Mouse (Mus musculus) forebrain, embryonic 13.5 days (tissue): ENCODE results near the gene Cbfb. TPM values are rescaled to one million over a fixed set of nuclear protein-coding genes. Genes with fewer than 3 reads are reported as not detected.
"Not testable (repeated sequence)": the region's sequence is repeated elsewhere in the genome, so short reads cannot be mapped to it uniquely, and the experiment has no call there.

Experiments used
- ATAC-seq: fragments of 200-750 bp; cut with Nextera tagmentation; 2 replicates; pipeline ENCODE4 v1.8.0; 2017
- H3K27ac ChIP-seq: fragments of 300-500 bp; sonication (generic); 2 replicates; pipeline ENCODE4 v1.5.1; 2015; ENCODE audit warnings: inconsistent platforms, mild to moderate bottlenecking, moderate library complexity
- H3K27me3 ChIP-seq: fragments of 300-500 bp; sonication (generic); 2 replicates; pipeline ENCODE4 v1.6.1; 2015; ENCODE audit warnings: mild to moderate bottlenecking, inconsistent platforms
- H3K36me3 ChIP-seq: fragments of 300-500 bp; sonication (generic); 2 replicates; pipeline ENCODE4 v1.6.1; 2015; ENCODE audit warnings: mild to moderate bottlenecking, inconsistent platforms; ENCODE audit not compliant: poor library complexity, severe bottlenecking
- H3K4me1 ChIP-seq: fragments of 300-500 bp; sonication (generic); 2 replicates; pipeline ENCODE4 v1.6.1; 2015; ENCODE audit warnings: inconsistent platforms
- H3K4me2 ChIP-seq: fragments of 300-500 bp; sonication (generic); 2 replicates; pipeline ENCODE4 v1.6.1; 2015; ENCODE audit warnings: inconsistent platforms, mild to moderate bottlenecking, moderate library complexity
- H3K4me3 ChIP-seq: fragments of 300-500 bp; sonication (generic); 2 replicates; pipeline ENCODE4 v1.5.1; 2015; ENCODE audit warnings: mild to moderate bottlenecking, inconsistent platforms
- H3K9ac ChIP-seq: fragments of 300-500 bp; sonication (generic); 2 replicates; pipeline ENCODE4 v1.6.1; 2015; ENCODE audit warnings: mild to moderate bottlenecking, inconsistent platforms
- H3K9me3 ChIP-seq: fragments of 300-500 bp; sonication (generic); replicated peaks from 2 replicates; pipeline ENCODE4 v1.6.1; 2016; ENCODE audit warnings: inconsistent platforms
- WGBS: fragments of 180-500 bp; shearing (Covaris S2); methylation state at CpG from one replicate; pipeline ENCODE4 v1.1.7; 2015; 5-methylcytosine and 5-hydroxymethylcytosine counted together
- polyA plus RNA-seq: library from polyadenylated mRNA; unstranded; fragments of >200 nt; fragmentation: Nextera tagmentation; extraction: Ambion mirVana; gene quantifications from 2 replicates; pipeline ENCODE4 v1.2.1, GENCODE M21; 2015

Cbfb gene
- polyA plus RNA-seq, 1 experiment from 2014 or later: 40.1 TPM

- 90% methylated on average over 4 of the region's 4 CpGs for WGBS
- H3K9ac ChIP-seq, H3K4me1 ChIP-seq, H3K27me3 ChIP-seq, ATAC-seq, H3K9me3 ChIP-seq, H3K4me2 ChIP-seq, H3K4me3 ChIP-seq, H3K27ac ChIP-seq: not testable (repeated sequence)
- H3K36me3 ChIP-seq: peaks cover 16% of the 10 kb centered on the region
Measured at GRCm38 (mm10) chr8:105232321-105232693, 61.8 kb downstream of the Cbfb start.

- Histone ChIP-seq H3K27ac (no peak overlapping the region; the same call in 1 of the 2 replicates), H3K9me3 (no peaks in the 10 kb centered on the region), H3K4me1 (no peaks in the 10 kb centered on the region), H3K9ac (no peak overlapping the region), H3K27me3 (no peaks in the 10 kb centered on the region), H3K36me3 (peaks cover 17% of the 10 kb centered on the region), H3K4me3 (no peak overlapping the region), H3K4me2 (no peak overlapping the region)
- no peak for ATAC-seq
- 68% methylated on average over 1 of the region's 1 CpGs for WGBS
Measured at GRCm38 (mm10) chr8:105233126-105233935, 62.9 kb downstream of the Cbfb start.

DNA sequence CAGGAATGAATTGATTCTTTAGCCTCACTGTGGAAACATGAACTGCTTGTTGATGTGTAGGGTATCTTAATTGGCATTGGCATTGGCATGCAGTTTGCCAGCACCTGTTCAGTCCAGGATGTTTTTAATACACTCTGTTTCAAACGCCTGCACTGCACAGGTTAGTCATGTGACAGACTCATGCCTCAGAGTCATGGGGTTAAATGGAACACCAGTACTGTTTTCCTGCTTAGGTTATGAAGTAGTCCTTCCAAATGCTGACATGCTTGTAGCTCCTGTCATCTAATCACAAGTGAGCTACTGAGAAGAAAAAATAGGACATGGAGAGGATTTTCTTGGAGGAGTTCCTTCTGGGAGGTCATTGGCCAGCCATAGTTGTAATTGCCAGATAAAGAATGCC, 64.7 kb downstream of the Cbfb start:
- Histone ChIP-seq H3K9me3 (no peaks in the 10 kb centered on the region), H3K4me2 (no peak overlapping the region), H3K27ac (no peak overlapping the region), H3K4me1 (no peaks in the 10 kb centered on the region), H3K27me3 (no peaks in the 10 kb centered on the region), H3K9ac (no peak overlapping the region), H3K4me3 (no peak overlapping the region), H3K36me3 (peaks cover 32% of the 10 kb centered on the region)
- 86% methylated on average over 1 of the region's 1 CpGs for WGBS
- ATAC-seq: no peak

GRCm38 (mm10) chr8:105237442-105238142, 67.1 kb downstream of the Cbfb start:
- WGBS: 90% methylated on average over 14 of the region's 14 CpGs
- peaks cover 53% of the 10 kb centered on the region for H3K36me3 ChIP-seq

GRCm38 (mm10) chr8:105241016-105241415, 70.5 kb downstream of the Cbfb start:
- H3K4me1 ChIP-seq: no peaks in the 10 kb centered on the region
- H3K27ac ChIP-seq: no peak overlapping the region
- WGBS: 97% methylated on average over 7 of the region's 7 CpGs
- H3K9me3 ChIP-seq: no peaks in the 10 kb centered on the region
- no peak overlapping the region for H3K4me2 ChIP-seq
- H3K27me3 ChIP-seq: no peaks in the 10 kb centered on the region
- no peak for ATAC-seq
- H3K9ac ChIP-seq: no peak overlapping the region
- no peak overlapping the region for H3K4me3 ChIP-seq
- peaks cover 58% of the 10 kb centered on the region for H3K36me3 ChIP-seq

More at GRCm38 (mm10) chr8:105237442-105238142, 67.1 kb downstream of the Cbfb start:
- Histone ChIP-seq H3K9me3 (no peaks in the 10 kb centered on the region), H3K27me3 (no peaks in the 10 kb centered on the region), H3K27ac (no peak overlapping the region), H3K4me2 (no peak overlapping the region), H3K4me1 (no peaks in the 10 kb centered on the region), H3K9ac (no peak overlapping the region), H3K4me3 (no peak overlapping the region)
- ATAC-seq: no peak

GRCm38 (mm10) chr8:105251954-105252353, 81.5 kb downstream of the Cbfb start:
- 94% methylated on average over 6 of the region's 6 CpGs for WGBS
- H3K27ac ChIP-seq: no peak overlapping the region
- H3K4me2 ChIP-seq: no peak overlapping the region
- ATAC-seq: no peak
- H3K4me3 ChIP-seq: no peak overlapping the region
- no peaks in the 10 kb centered on the region for H3K9me3 ChIP-seq
- H3K4me1 ChIP-seq: peaks cover 14% of the 10 kb centered on the region
- peaks cover 23% of the 10 kb centered on the region for H3K27me3 ChIP-seq
- H3K36me3 ChIP-seq: peaks cover 53% of the 10 kb centered on the region
- H3K9ac ChIP-seq: no peak overlapping the region

- 95% methylated on average over 10 of the region's 10 CpGs for WGBS
- no peak overlapping the region for H3K4me2 ChIP-seq
Measured at GRCm38 (mm10) chr8:105252680-105253537, 82.4 kb downstream of the Cbfb start.

DNA sequence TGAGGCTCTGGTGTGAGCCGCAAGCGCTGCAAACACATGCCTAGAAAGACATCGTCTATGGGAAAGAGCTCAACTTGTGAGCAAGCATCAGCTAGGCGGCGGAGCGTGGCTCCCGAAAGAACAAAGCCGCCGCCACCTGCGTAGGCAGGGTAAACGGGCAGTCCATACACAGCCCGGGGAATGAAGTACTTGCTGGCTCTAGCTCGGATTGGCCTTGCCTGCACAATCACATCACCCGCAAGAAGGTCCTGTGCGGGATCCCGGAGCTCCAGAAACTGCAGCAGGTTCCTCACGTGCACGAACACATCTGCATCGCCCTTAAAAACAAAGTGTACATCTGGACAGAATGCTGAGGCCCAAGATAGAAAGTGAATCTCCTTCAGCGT, 83.3 kb downstream of the Cbfb start:
- Histone ChIP-seq H3K4me1 (peaks cover 17% of the 10 kb centered on the region), H3K4me3 (peak overlapping the region; percentile 59), H3K4me2 (peak overlapping the region; percentile 97), H3K36me3 (peaks cover 36% of the 10 kb centered on the region), H3K27ac (no peak overlapping the region), H3K9me3 (no peaks in the 10 kb centered on the region), H3K27me3 (peaks cover 39% of the 10 kb centered on the region), H3K9ac (0 out of 2 replicates have a peak overlapping the region, but pooled peaks have one; percentile 13)
- ATAC-seq: peak; percentile 59
- 29% methylated on average over 20 of the region's 20 CpGs for WGBS

More at GRCm38 (mm10) chr8:105252680-105253537, 82.4 kb downstream of the Cbfb start:
- H3K27me3 ChIP-seq: peaks cover 30% of the 10 kb centered on the region
- no peak overlapping the region for H3K4me3 ChIP-seq
- no peak for ATAC-seq
- no peaks in the 10 kb centered on the region for H3K9me3 ChIP-seq
- peaks cover 14% of the 10 kb centered on the region for H3K4me1 ChIP-seq
- H3K27ac ChIP-seq: no peak overlapping the region
- peaks cover 45% of the 10 kb centered on the region for H3K36me3 ChIP-seq
- no peak overlapping the region for H3K9ac ChIP-seq

DNA sequence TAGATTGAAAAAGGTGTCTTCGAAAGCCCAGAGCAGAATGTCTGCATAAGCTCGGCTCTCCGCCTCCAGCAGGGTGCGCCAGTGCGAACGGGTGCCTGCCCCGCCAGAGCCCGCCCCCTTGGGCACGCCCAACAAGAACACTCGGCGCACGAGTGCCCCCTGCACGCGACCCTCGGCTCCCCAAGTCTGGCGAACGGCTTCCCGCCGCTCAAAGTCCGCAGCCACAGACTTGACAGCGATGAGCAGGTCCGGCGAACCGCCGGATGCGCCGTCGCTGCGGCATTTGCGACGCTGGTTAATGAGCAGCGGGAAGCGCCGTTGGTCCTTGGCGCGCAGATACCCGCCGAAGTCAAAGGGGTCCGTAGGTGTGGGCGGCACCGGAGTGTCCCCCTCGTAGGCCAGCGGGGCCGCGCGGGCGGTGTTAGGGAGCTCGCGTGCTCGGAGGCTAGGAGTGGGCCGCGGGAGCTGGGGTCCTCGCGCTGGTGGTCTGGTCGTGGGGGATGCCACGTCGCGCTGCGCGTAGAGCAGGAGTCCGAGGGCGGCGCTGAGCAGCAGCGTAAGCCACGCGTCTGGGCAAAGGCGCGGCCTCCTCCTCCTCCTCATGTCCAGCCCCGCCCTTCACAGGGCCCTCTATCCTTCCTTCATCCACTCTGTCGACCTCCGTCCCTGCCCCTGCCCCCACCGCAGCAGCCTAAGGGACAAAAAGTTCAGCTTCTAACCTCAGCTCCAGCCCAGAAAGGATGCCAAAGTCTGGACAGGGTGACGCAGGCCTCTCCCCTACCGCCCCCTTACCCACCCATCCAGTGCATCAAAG, 83.9 kb downstream of the Cbfb start:
- H3K4me3 ChIP-seq: peak overlapping the region; percentile 59
- peak overlapping the region; percentile 71 for H3K9ac ChIP-seq
- H3K27ac ChIP-seq: no peak overlapping the region
- H3K27me3 ChIP-seq: peaks cover 45% of the 10 kb centered on the region
- H3K4me1 ChIP-seq: peaks cover 23% of the 10 kb centered on the region
- peaks cover 30% of the 10 kb centered on the region for H3K36me3 ChIP-seq
- under 1% methylated on average over 74 of the region's 74 CpGs for WGBS
- H3K9me3 ChIP-seq: no peaks in the 10 kb centered on the region
- peak overlapping the region; percentile 97 for H3K4me2 ChIP-seq
- peak; percentile 84 for ATAC-seq

- Histone ChIP-seq H3K9me3 (no peaks in the 10 kb centered on the region), H3K4me2 (peak within 1 kb of the TSS; percentile 97), H3K4me3 (peak within 1 kb of the TSS; percentile 59), H3K9ac (peak within 1 kb of the TSS; percentile 71), H3K36me3 (peaks cover 24% of the 10 kb centered on the region), H3K27ac (no peak within 1 kb of the TSS), H3K27me3 (peaks cover 51% of the 10 kb centered on the region), H3K4me1 (peaks cover 29% of the 10 kb centered on the region)
- peak; percentile 12; the same call in 1 of the 2 replicates for ATAC-seq
- WGBS: 3% methylated on average over 14 of the region's 14 CpGs
Measured at GRCm38 (mm10) chr8:105254966-105255350, 84.5 kb downstream of the Cbfb start, which contains the start of gene B3gnt9. Gene B3gnt9 (minus strand): TSS chr8:105255153.
